Mouse (Mus musculus): Measurements from ENCODE around the gene Osbp. TPM values are rescaled to one million over a fixed set of nuclear protein-coding genes. Genes with fewer than 3 reads are reported as not detected.
"Not testable (repeated sequence)": the region's sequence is repeated elsewhere in the genome, so short reads cannot be mapped to it uniquely, and the experiment has no call there.

Osbp gene
- 10 to 100 TPM; 54.8 to 56.2 TPM for total RNA-seq (2021)
- long read RNA-seq, experiment 1, full-length matches to known transcripts: 19 of 27 reads
- long read RNA-seq, experiment 1, partial matches to known transcripts: 7 of 27 reads
- long read RNA-seq, experiment 1, other reads (novel, unspliced or antisense): 1 of 27 reads
- long read RNA-seq, experiment 2, full-length matches to known transcripts: 30 of 38 reads
- long read RNA-seq, experiment 2, partial matches to known transcripts: 4 of 38 reads
- long read RNA-seq, experiment 2, other reads (novel, unspliced or antisense): 4 of 38 reads

DNA sequence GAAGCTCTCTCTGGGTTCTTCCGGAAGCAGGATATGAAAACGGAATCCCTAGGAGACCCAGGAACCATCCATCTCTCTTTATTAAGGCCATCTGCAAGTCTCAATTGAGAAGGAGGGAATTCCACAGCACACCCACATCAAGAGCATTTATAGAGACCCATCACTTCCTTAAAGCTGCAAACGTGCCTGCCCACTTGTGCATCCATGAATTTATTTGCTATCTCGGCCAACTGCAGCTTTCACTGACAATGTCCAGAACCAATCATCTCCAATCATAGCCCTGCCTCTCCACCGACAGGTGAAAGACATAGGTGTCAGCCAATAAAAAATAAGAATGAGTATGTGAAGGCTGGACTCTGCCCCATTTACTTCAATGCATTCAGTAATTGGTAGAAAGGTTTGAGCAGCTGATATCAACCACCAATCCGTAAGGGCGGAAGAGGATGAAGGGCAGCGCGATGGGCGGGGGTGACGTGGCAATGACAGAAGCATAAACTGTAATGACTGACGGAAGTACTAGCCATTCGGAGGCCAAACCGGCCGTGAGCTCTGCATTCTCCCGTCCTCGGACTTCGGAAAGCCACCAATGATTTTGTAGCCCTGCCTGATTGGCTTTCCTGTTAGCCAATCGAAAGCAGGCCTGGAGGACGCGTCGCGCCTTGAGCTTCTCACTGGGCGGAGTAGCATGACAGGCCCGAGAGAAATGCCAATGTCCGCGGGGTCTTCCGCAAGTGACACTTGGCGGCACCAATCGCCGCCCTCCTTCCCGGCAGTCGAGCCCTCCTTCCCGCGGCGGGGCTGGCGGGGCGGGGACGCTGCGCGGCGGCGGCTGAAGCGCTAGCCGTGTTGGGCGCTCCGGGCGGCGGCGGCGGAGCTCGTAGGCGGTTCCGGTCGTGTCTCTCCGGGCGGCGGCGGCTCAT lies at the start of gene Osbp:
Gene Osbp (plus strand): TSS at position 919 of the 920 bp plus-strand sequence.
- DNase-seq (ENCODE audit: low spot score in 2 of 2): peak; percentile 100

DNA sequence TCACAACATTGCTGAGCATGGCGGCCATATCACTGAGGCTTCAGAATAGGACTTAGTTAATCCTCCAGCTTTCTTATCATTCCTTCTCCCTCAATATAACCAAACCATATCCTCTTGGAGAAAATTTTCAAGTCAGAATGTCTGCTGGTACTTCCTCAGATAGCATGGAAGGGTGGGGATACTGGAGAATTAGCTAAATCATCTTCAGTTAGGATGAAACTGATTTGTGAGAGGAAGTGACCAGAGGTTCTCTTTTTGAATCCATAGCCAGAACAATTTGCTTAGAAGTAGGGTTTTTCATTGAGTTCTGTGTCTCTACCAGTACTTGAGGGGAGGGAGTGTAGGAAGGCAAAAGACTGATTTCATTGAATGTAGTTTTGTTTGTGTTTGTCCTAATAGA lies 43.7 kb upstream of the Osbp start:
- DNase-seq (ENCODE audit: low spot score in 2 of 2): no peak

DNA sequence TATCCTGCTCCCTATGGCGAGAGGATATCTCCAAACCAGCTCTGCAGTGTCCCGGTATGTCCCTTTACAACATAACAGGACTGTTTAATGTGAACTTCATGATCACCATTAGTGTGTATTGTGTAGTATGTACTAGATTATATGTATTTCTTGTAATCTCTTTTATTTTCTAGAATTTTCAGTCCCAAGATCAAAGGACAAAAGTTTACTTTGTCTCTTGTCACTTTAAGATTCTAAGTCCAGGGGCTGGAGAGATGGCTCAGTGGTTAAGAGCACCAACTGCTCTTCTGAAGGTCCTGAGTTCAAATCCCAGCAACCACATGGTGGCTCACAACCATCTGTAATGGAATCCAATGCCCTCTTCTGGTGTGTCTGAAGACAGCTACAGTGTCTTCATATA lies 43.2 kb upstream of the Osbp start:
- not testable (repeated sequence) for DNase-seq (ENCODE audit: low spot score in 2 of 2)

DNA sequence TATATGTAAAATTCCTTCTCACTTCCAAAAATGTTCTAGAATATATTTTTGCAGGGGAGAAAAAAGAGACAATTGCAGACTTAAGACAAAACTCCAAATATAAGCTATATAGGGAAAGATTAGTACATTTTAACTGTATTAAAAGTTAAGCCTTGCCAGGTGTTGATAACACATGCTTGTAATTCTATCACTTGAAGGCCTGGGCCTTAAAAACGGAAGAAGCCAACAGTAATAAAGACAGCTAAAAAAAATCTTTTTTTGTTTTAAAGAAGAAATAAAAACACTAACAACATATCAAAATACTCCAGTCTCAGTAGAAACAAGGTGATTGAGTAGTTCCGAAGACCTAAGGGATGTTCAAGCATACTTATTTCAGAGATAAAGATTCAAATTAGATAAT lies 39.4 kb upstream of the Osbp start:
- no peak for DNase-seq (ENCODE audit: low spot score in 2 of 2)

DNA sequence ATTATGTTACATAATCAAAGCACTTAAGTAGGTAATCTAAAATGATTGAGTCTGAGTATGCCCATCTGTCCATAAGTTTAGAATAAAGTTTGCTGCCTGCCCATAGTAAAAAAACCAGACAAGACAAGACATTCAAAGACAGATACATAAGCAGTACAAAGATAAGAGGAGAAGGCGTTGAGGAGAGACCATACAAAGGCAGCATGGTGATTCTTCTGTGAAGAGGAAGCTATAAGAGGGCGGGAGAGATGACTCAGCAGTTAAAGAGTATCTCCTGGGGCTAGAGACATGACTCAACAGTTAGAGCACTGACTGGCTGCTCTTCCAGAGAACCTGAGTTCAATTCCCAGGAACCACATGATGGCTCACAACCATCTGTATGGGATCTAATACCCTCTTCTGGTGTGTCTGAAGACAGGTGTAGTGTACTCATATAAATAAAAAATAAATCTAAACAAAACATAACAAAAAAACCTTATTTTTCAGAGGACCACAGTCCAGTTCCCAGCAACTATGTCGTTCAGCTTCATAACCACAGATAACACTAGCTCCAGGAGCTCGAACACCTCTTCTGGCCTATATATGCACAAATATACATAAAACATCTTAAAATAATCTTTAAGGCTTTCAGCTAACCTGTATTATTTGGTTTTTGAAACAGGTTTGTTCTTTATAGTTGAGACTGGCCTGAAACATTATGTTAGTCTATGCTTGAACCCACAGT lies 37.6 kb upstream of the Osbp start:
- DNase-seq (ENCODE audit: low spot score in 2 of 2): no peak

DNA sequence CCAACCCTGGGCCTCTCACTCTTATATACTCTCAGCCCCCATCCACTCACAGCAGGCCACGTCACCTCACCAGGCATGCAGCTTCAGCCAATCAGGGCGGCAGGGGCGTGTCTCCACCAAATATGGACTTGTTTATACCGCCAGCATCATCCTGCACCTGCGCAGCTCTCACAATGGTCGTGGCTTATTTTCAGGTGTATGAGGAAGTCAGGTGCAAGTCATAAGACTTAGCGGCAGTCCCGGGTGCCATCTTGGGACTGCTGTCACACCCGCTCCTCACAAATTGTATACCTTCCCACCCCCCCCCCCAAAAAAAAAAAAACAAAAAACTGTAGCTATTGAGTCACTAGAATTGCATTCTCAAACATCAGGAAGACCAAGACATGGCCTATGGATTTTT lies 19.3 kb upstream of the Osbp start:
- not testable (repeated sequence) for DNase-seq (ENCODE audit: low spot score in 2 of 2)

DNA sequence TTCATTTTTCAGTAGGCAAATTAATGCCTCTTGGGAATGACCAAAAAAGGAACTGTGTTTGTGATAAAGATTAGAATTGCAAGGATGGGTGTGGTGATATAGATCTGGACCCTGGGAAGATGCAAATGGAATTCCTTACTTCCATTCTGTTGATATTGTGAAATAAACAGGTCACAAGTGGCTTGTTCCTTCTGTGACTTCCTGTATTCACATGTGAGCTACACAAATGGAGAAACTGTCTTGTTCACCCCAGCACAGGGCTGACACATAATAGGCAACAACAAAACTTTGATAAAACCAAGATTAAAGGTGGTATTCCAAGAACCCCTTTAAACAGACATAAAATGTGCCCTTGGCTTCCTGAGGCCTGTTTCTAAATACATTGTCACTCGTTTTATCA lies 15.9 kb upstream of the Osbp start:
- DNase-seq (ENCODE audit: low spot score in 2 of 2): no peak

DNA sequence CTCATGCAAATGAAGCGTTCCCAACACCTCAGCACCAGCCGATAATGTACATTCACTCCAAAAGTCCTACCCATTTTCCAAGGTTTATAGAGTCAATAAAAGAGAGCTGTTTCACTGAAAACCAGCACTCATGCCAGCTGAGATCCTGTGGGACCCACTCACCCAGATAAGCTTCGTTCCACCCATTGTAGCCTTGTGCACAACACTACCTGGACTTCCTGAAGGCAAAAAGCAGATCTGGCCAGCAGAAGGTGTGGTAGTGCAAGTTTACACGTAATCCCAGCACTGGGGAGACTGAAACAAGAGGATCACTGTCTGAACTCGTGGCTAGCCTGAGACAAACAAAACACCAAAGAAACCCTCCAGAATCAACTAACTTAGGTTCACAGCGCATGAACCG lies 15.0 kb upstream of the Osbp start:
- no peak for DNase-seq (ENCODE audit: low spot score in 2 of 2)

DNA sequence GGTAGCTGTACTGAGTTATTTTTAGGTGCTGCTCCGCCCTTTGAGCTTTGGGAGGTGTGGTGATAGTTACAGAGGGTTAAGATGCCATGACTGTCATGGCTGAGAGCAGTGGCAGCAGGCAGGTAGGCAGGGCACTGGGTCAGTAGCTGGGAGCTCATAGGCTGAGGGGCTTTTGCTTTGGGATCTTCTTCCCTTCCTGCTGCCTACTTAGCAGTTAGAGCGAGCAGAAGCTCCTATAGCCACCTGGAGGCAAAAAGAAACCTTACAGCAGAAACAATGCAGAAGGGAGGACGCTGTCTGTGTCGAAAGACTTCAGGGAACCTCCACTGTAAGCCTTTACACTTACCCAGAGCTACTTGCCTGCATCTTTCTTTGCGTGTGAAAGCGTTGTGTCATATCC lies 11.5 kb upstream of the Osbp start:
- DNase-seq (ENCODE audit: low spot score in 2 of 2): no peak

DNA sequence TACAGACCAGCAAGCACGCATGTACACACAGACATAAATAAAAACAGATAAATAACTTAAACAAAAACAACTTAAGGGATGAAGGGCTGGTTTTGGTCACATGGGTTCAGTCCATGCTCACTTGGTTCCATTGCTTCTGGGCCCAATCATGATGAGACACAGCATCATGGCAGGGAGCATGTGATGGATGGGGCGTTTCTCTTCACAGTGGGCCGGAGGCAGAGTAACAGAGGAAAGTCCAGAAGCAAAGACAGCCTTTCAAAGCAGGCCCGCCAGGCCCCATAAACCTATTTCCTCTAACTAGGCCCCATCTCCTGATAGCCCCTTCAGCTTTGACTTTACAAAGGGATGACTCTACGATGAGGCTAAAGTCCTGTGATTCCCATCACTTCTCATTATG lies 9.1 kb upstream of the Osbp start:
- DNase-seq (ENCODE audit: low spot score in 2 of 2): no peak

DNA sequence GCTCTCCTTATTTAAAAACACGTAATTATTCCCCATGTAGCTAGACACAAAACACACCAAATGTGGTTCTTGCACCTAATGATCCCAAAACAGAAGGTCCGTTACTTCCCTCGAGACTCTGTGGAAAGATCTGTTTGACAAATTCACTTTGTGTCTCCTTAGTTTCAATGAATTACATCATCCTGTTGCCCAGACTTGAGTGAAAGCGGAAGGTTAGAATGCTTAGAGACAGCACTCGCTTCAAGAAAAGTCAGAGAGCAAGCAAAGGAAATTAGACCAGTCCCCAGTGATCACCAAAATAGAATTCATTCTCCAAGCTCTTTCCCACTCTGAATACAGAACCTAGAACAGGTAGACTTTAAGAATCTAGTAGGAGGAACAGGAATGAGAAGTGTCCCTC lies 8.3 kb upstream of the Osbp start:
- no peak for DNase-seq (ENCODE audit: low spot score in 2 of 2)

DNA sequence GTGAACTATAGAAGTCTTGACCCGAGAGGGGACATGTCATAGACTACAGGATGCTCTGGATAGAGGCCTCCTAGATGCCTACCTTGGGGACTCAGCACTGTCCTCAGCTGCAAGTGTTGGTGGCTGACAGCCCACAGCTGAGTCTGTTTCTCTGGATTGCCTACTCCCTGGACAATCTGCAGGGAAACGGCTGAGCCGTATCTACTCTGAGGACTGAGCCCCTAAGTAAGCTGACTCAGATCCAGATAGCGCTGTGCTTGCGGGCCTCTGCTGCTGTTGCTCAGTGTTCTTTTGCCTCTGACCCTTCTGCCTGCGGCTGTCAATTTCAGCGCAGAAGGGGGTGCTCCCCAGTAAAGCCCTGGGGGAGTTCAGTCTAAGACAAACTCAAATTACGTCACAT lies 7.9 kb upstream of the Osbp start:
- no peak for DNase-seq (ENCODE audit: low spot score in 2 of 2)

DNA sequence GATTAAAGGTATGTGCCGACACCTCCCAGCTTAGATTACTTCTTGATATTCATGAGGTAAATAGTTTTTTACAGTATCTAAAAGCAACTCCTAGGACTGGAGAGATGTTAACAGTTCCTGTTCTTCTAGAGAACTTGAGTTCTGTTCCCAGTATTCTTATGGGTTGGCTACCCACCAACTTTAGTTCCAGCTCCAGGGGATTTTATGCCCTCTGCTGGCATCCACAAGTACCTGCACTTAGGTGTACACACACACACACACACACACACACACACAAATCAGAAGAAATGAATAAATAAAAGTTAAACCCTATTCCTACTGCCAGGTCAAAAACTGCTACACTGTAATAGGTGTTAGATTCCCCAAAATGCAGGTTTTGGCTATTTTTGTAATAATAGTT lies 1.5 kb upstream of the Osbp start:
- DNase-seq (ENCODE audit: low spot score in 2 of 2): no peak

DNA sequence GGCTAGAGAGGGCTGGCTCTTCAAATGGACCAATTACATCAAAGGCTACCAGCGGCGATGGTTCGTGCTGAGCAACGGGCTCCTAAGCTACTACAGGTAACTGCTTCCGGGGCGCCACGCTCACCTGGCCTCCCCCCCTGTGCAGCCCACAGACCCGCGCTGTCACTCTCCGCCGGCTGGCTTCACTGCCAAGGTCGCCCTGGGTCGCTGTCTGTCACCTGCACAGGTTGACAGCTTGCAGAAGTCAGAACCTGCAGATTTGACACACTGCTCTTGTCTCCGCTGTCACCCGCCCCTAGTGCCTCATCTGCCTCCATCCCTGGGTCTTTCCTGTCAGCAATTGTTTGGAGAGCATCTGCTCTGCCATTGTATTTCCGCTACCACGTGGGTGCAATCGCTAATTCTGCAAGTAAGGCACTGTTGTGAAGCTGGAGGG lies 478 bp downstream of the Osbp start:
- DNase-seq (ENCODE audit: low spot score in 2 of 2): peak; percentile 54 to 59

DNA sequence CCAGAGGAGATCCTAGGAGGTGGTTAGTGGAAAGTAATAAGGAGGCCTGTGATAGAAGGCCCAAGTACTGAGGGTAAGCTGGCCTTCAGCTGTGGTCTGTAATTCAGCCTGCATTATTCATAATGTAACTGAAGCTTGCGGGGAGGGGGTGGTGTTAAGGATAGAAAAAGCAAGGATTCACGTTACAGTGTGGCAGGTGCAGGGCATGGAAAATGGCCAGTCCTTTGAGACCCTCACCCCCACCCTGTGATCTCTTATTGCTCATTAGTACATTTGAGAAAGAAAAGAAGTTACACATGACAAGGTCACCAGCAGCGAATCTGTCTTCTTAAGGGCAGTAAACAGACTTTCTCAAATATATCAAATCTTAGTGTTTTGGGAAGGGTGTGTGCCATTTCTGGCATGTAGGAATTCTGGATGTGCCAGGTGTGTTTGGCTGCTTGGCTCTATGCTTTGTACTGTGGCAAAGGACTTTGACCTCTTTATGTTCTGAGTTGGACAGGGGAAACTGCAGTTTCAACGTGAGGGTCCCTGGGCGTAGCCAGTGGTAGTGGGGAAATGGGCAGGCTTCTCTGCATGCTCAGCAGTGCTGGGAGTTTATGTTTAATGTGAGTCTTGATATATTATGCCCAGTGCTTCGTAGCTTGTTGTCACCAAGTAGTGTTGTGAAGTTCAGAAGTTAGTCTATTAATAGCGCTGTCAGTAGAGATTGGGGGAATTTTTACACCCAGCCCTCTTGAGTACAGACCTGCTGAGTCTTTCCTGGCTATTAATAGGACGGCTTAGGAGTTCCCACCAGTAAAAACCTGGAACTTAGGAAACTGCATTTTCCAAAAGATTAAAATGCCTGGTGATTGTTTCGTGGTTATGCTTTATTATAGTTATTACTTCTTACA lies 3.7 kb downstream of the Osbp start:
- no peak for DNase-seq (ENCODE audit: low spot score in 2 of 2)

DNA sequence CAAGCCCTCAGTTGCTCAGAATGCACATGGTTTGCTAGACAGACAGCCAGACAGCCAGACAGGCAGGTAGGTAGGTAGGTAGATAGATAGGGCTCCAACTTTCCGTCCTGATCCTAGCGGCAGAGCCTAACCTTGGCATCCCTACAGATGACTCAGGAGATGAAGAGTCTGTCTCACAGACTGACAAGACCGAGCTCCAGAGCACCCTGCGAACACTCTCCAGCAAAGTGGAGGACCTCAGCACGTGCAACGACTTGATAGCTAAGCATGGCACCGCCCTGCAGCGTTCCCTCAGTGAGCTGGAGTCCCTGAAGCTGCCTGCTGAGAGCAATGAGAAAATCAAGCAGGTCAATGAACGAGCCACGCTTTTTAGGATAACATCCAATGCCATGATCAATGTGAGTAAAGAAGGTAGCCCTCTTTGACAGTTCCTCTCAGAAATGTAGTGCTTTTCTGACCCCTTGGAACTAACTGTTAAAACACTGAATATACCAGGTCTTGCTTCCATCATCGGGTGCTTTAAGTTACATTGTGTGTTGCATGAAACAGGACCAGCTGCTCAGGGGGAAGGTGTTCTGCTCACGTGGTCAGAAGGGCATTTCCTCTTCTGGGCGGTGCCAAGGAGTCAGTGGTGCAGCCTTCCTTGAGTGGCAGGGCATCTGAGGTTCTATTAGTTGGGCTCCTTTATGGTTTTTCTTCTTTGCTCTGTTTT lies 7.9 kb downstream of the Osbp start:
- DNase-seq (ENCODE audit: low spot score in 2 of 2): no peak

DNA sequence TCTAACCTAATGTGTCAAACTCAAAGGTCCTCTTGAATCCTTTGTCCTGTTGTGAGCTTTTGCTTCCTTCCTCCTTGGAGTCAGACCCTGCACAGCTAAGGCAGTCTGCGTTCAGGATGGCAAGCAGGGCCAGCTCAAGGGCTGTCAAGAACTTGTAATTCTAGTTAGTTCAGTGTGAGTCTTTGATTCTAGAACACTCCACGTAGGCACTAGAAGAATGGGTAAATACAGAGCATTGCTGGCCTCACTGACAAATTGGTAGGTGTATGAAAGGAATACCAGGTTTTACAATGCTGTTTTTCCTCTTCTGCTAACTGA lies 8.4 kb downstream of the Osbp start:
- DNase-seq (ENCODE audit: low spot score in 2 of 2): no peak

DNA sequence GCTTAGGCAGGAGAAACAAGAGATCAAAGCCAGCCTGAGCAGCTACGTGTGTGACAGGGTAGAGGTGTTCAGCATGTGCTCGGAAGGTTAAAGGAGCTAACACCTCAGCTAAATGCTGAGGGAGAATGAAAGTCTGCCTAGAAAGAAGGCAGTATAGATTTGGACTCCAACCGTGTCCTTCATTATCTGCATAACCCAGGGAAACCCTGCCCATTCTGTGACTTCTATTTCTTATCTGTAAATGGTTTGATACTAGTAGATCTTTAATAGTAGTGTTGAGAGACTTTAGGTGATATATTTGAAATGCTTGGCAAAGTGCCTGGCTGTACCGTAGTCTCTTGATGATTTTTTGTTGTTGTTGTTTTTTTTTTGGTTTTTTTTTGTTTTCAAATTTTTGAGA lies 9.9 kb downstream of the Osbp start:
- no peak for DNase-seq (ENCODE audit: low spot score in 2 of 2)

DNA sequence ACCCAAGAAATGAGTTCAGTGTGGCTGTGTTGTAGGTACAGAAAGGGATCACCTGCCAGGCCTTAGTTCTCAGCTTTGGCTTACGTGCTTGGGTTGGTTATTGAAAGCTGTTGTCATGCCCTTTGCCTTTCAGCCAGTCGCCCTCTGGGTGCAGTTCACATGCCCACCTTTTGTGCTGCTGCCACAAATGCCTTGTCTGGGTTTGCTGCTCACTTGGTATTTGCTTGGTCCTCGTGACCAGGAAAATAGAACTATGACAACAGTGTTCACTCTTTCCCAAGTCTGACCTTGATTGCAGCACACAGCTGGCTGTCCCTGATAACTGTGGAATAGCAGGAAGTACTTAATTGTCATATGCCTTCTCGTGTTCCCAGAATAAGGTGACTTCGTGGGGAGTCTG lies 11.6 kb downstream of the Osbp start:
- no peak for DNase-seq (ENCODE audit: low spot score in 2 of 2)

DNA sequence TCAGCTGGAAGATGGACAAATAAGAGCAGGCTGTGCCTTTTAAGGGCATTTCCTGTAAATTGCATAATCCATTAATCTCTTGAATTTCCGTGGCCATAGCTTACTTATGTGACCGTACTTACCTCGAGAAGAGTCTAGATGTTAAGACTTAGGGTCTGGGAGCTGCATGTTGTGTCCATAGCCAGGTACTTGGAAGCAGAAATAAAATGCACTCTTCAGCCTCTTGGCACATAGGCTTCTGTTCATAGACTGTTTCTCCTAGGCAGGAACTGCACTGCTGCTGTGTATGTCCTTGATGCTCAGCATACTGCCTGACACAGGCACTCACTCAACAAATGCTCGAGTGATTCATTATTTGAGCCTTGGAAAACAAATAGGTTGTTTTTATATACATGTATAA lies 14.7 kb downstream of the Osbp start:
- DNase-seq (ENCODE audit: low spot score in 2 of 2): no peak
